Mouse (Mus musculus) NIH3T3 (cell line): Measurements from ENCODE around the gene Ap3s2.

Source experiments
- DNase-seq: peaks from one replicate; pipeline ENCODE4 v3.0.0-alpha.2; 2012; ENCODE audit warnings: low read depth

Ap3s2 gene

GRCm38 (mm10) chr7:79890436-79891221 lies 29.8 kb downstream of the Ap3s2 start:
- no peak for DNase-seq

DNA sequence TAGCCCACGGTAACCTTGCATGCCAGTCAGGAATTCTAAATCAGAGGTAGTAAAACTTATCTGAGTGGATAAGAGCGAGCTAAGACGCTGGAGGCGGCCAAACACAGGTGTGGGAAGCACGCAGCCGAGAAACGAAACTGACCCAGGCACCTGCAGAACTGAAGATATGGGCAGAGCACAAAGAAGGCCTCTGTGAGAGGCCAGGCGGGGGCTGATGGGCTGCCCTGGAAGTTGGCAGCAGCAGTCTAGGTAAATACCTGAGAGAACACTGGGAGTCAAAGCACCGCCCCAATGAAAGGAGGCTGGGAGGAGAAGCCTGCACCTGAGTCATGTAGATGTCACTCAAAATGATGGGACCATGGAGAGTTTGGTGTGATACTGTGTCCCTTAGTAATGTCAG lies 31.8 kb downstream of the Ap3s2 start:
- DNase-seq, result no peak

- DNase-seq, result peak; percentile 36
Observed at GRCm38 (mm10) chr7:79883613-79884334, 36.7 kb downstream of the Ap3s2 start.

DNA sequence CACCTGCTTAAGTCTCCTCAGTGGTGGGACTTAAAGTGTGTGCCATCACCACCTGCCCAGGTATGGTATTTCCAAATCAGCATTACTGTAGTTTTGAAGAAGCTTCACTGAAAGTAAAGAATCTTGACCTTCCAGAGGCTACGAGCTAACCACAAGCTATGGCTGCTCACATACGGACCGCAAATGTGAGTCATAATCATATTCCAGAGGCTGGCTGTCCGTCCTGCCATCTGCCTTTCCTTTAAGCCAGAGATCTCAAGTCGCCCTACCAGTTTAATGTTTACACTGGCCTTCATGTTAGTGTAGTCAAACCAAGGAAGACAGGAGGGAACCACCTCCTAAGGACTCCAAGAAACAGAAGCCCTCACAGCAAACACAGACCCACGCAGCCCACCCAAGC lies 38.5 kb downstream of the Ap3s2 start:
- peak; percentile 73 for DNase-seq

- peak; percentile 94 for DNase-seq
Observed at GRCm38 (mm10) chr7:79880998-79881397, 39.5 kb downstream of the Ap3s2 start.

DNA sequence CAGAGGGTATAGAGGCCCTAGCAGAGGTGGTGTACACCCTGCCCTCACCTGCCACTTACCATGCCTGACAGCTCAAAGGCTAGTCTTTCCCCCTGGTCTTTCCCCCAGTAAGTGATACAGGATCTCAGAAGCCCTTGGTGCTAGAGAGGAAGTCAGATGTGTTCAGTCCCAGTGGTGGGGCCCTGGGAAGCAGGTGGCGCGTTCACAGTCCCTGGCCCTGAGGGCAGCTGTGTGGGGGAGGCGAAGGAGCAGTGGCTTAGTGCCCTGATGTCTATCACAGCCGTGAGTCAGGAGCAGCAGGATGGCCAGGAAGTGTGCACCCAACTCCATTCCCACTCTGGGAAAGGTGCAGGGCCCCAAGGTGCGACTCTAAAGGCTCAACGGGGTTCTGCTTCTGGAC lies 40.4 kb downstream of the Ap3s2 start:
- no peak for DNase-seq

- no peak for DNase-seq
Observed at GRCm38 (mm10) chr7:79878455-79879025, 41.9 kb downstream of the Ap3s2 start.

- DNase-seq, result no peak
Observed at GRCm38 (mm10) chr7:79873407-79873806, 47.0 kb downstream of the Ap3s2 start.

DNA sequence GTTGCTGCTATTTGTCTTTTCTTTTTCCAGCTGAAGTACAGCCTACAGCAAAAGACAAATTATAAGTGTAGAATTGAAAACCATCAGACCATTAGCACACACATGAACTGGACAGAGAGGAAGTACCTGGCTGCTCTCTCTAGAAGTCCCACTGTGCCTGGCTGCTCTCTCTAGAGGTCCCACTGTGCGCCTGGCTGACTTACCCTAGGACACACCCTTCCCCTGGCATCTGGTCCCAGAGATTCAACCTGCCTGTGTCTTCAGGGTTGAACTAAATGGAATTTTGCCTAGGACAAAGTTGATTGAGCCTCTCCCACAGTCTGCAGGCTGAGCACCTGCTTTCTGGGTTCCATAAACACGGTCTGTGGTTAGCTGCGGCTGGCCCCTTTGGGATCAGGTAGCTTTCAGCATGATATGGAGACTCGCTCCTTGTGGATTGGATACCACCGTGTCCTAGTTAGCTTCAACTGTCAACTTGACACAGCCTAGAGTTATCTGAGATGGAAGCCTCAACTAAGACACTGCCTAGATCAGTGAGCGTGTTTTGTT lies 48.6 kb downstream of the Ap3s2 start:
- DNase-seq, result no peak

DNA sequence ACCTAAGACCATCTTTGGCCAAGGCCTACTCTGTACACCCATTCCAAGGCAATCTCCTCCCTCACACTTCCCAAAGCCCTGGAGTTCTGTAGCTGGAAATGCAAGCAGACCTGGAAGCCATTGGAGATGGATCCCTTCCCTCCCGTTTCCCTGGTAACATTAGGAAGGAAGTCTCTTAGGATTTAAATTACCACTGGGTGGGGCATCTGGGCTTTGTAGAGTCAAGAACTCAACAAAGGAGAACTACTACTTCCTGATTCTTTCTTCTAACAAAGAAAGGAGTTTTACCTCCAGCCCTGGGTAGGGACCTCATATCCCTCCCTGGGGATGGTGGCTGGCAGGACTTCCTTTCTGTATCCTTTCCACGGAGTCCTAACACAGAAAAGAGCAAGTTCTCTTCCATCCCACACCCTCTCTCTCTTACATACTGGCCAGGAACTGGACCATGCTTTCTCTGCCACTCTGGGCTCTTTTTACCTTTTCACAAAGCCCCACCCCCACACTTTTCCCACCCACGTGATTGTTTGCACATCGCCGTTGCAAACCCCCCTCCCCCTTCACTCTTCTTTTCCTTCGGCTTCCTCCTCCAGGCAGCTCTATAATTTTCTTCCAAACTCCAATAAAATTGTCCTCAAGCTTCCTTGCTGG lies 51.3 kb downstream of the Ap3s2 start:
- DNase-seq, result no peak

GRCm38 (mm10) chr7:79868475-79868874 lies 52.0 kb downstream of the Ap3s2 start:
- DNase-seq, result no peak

DNA sequence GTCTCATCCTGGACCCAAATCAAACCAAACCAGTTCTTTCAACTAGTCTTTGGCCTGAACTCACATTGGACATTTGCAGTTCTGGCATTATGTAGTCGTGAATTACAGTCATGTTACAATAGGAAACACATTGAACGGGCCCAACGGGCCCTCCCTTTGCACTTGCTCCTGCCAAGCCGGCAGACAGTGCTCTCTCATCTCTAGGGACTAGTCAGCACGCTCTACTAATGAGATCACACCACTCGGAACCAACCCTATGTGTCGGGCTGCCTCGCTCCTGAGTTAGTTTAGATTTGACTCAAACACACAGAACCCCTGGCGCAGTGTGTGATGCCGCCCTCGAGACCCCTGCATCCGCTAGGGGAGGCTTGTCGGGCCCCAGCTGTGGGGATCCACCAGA lies 52.6 kb downstream of the Ap3s2 start:
- DNase-seq, result peak; percentile 72

DNA sequence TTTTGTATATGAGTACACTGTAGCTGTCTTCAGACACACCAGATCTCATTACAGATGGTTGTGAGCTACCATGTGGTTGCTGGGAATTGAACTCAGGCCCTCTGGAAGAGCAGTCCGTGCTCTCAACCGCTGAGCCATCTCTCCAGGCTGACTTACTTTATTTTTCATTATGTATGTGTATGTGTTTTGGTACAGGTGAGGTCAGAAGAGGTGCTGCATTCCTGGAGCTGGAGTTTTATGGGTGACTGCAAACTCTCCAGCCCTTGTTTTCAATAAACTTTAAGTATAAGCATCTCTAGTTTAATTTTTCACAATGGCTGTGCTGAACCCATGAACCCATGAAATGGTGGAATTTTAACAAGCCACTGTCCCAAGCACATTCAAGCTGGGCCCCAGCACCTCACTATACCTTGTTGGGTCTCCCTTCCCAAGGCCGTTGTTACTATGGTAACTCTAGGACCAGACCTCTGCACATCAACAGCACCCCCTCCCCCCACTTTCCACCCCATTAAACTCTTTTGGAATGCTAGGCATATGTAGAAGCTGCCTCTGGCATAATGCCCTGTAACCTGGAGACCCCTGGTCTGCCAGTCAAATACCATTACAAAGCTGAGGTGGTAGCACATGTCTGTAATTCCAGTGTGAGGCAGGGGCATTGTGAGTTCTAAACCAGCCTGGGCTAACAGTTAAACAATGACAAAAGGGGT lies 54.0 kb downstream of the Ap3s2 start:
- DNase-seq, result no peak

DNA sequence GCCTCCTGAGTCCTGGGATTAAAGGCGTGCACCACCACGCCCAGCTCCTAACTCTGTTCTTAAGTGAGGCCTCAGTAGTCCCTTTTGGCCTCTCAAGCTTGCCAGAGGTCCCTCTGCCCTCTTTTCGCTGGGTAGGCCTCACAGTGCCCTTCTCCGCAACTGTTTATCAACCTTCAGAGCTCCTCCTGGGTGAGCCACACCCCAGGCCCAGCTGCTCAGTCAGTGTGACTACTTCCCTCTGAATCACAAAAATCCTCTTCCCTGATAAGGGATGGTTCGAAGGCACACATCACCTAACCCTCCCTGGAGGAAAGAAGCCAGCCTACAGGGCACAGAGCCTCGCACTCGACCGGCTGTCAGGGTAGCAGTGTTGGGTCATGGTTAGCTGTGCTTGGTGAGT lies 58.7 kb downstream of the Ap3s2 start:
- no peak for DNase-seq

- DNase-seq, result no peak
Observed at GRCm38 (mm10) chr7:79860811-79861210, 59.6 kb downstream of the Ap3s2 start, which contains the start of gene Anpep. Anpep (minus strand) TSS chr7:79861059.

GRCm38 (mm10) chr7:79858956-79859630 lies 61.4 kb downstream of the Ap3s2 start:
- no peak for DNase-seq

- DNase-seq, result peak; percentile 57
Observed at GRCm38 (mm10) chr7:79858202-79858934, 62.1 kb downstream of the Ap3s2 start.

GRCm38 (mm10) chr7:79856305-79856704 lies 64.1 kb downstream of the Ap3s2 start:
- DNase-seq, result no peak

DNA sequence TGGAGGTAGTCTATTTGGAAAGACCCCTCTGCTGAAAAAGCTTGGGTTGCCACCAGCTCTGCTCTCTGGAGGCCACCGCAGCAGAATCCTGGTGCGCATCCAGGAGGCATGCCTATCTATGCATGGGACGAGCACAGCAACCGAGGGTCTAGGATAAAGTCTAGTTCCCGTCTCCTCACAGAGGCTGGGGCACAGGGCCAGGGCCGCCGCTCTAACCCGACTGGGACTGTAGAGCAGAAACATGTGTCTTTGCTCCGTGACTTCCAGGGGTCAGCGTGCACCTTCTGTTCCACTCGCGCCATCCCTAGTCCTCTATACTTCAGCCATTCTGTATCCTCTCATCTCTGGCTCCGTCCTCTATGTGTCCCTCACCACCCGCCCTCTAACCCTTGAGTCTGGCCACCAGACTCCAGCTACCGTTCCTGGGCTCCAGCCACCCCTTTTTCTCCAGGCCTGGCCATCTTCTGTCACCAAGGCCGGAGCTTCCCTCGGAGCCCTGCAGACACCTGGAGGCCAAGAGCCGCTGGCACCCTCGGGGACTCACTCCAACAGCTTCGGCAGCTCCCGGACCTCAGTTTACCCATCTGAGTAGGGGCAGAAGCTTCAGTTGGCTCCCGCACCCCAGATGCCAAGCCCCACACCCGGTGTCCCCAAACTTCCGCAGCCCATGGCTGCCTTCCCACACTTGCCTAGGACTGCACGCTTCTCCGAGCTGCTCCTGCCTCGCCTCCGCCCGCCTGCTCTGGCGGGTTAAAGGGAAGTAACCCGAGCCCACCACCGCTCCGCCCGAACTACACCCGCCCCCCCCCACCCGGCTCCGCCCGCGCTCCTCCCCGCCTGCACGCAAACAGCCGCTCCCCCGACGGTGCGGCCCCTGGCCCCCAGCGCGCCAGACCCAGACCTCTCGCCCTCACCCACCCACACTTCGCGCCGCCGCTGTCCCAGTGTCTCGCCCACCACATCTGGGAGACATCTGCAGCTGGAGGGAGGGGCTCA lies 72.7 kb downstream of the Ap3s2 start:
- DNase-seq, result peak; percentile 52
